Mouse (Mus musculus): ENCODE data around the gene Il2ra. TPM values are rescaled to one million over a fixed set of nuclear protein-coding genes. Genes with fewer than 3 reads are reported as not detected.
"Not testable (repeated sequence)": the region's sequence is repeated elsewhere in the genome, so short reads cannot be mapped to it uniquely, and the experiment has no call there.

Gene Il2ra
- polyA plus RNA-seq, 1 experiment from 2014 or later, result not detected

- ATAC-seq (replicated peaks; ENCODE audit: low FRiP score, low read depth) (no peak), DNase-seq (ENCODE audit: low spot score) (no peak)
- H3K9me3 ChIP-seq (replicated peaks; ENCODE audit: low read length), result no peaks in the 10 kb centered on the region
- H3K27me3 ChIP-seq (ENCODE audit: insufficient read depth, low read length), result no peaks in the 10 kb centered on the region
- no peak for TF ChIP-seq CTCF (IDR thresholded peaks at IDR 0.05; ENCODE audit: low read depth)
- H3K36me3 ChIP-seq (ENCODE audit: insufficient read depth, low read length), result peaks cover 6% of the 10 kb centered on the region; the same call in 1 of the 2 replicates
- H3K27ac ChIP-seq, result no peak overlapping the region
- no peak overlapping the region for H3K9ac ChIP-seq (ENCODE audit: low read depth, low read length)
- H3K4me2 ChIP-seq (ENCODE audit: low read length), result no peak overlapping the region
- no peak overlapping the region for H3K4me3 ChIP-seq (replicated peaks; ENCODE audit: low read depth, low read length)
- H3K4me1 ChIP-seq (replicated peaks; ENCODE audit: insufficient read depth, low read length), result peaks cover 8% of the 10 kb centered on the region; the same call in 1 of the 2 replicates
Observed at GRCm38 (mm10) chr2:11604911-11605310, 37.7 kb upstream of the Il2ra start.

GRCm38 (mm10) chr2:11606718-11607117 is 35.9 kb upstream of the Il2ra start:
- not testable (repeated sequence) for H3K9me3 ChIP-seq (replicated peaks; ENCODE audit: low read length); H3K4me1 ChIP-seq (replicated peaks; ENCODE audit: insufficient read depth, low read length); H3K4me3 ChIP-seq (replicated peaks; ENCODE audit: low read depth, low read length); H3K4me2 ChIP-seq (ENCODE audit: low read length); DNase-seq (ENCODE audit: low spot score); H3K36me3 ChIP-seq (ENCODE audit: insufficient read depth, low read length); H3K27ac ChIP-seq; H3K27me3 ChIP-seq (ENCODE audit: insufficient read depth, low read length); ATAC-seq (replicated peaks; ENCODE audit: low FRiP score, low read depth); H3K9ac ChIP-seq (ENCODE audit: low read depth, low read length)
- 78% methylated on average over 4 of the region's 4 CpGs for WGBS

- not testable (repeated sequence) for H3K4me3 ChIP-seq (replicated peaks; ENCODE audit: low read depth, low read length); ATAC-seq (replicated peaks; ENCODE audit: low FRiP score, low read depth); H3K36me3 ChIP-seq (ENCODE audit: insufficient read depth, low read length); DNase-seq (ENCODE audit: low spot score); H3K9ac ChIP-seq (ENCODE audit: low read depth, low read length); H3K4me2 ChIP-seq (ENCODE audit: low read length); H3K27ac ChIP-seq; H3K27me3 ChIP-seq (ENCODE audit: insufficient read depth, low read length); H3K4me1 ChIP-seq (replicated peaks; ENCODE audit: insufficient read depth, low read length); H3K9me3 ChIP-seq (replicated peaks; ENCODE audit: low read length)
- 87% methylated on average over 6 of the region's 6 CpGs for WGBS
Observed at GRCm38 (mm10) chr2:11612939-11613338, 29.7 kb upstream of the Il2ra start.

GRCm38 (mm10) chr2:11616846-11617245 is 25.8 kb upstream of the Il2ra start:
- H3K27ac ChIP-seq, result no peak overlapping the region
- no peak overlapping the region for H3K9ac ChIP-seq (ENCODE audit: low read depth, low read length)
- no peak overlapping the region for H3K4me2 ChIP-seq (ENCODE audit: low read length)
- H3K4me3 ChIP-seq (replicated peaks; ENCODE audit: low read depth, low read length), result no peak overlapping the region
- no peaks in the 10 kb centered on the region for H3K27me3 ChIP-seq (ENCODE audit: insufficient read depth, low read length)
- TF ChIP-seq CTCF (IDR thresholded peaks at IDR 0.05; ENCODE audit: low read depth), result no peak
- DNase-seq (ENCODE audit: low spot score), result no peak
- H3K4me1 ChIP-seq (replicated peaks; ENCODE audit: insufficient read depth, low read length), result no peaks in the 10 kb centered on the region
- no peaks in the 10 kb centered on the region for H3K9me3 ChIP-seq (replicated peaks; ENCODE audit: low read length)
- H3K36me3 ChIP-seq (ENCODE audit: insufficient read depth, low read length), result no peaks in the 10 kb centered on the region
- WGBS, result 91% methylated on average over 9 of the region's 9 CpGs
- no peak for ATAC-seq (replicated peaks; ENCODE audit: low FRiP score, low read depth)

- ATAC-seq (replicated peaks; ENCODE audit: low FRiP score, low read depth), result no peak
Observed at GRCm38 (mm10) chr2:11619598-11619997, 23.0 kb upstream of the Il2ra start.

GRCm38 (mm10) chr2:11623173-11623572 is 19.4 kb upstream of the Il2ra start:
- ATAC-seq (replicated peaks; ENCODE audit: low FRiP score, low read depth) (no peak), DNase-seq (ENCODE audit: low spot score) (no peak)
- H3K4me2 ChIP-seq (ENCODE audit: low read length), result no peak overlapping the region
- no peak for TF ChIP-seq CTCF (IDR thresholded peaks at IDR 0.05; ENCODE audit: low read depth)
- H3K27ac ChIP-seq, result no peak overlapping the region
- H3K4me1 ChIP-seq (replicated peaks; ENCODE audit: insufficient read depth, low read length), result no peaks in the 10 kb centered on the region
- 90% methylated on average over 7 of the region's 8 CpGs for WGBS
- H3K36me3 ChIP-seq (ENCODE audit: insufficient read depth, low read length), result no peaks in the 10 kb centered on the region
- no peaks in the 10 kb centered on the region for H3K9me3 ChIP-seq (replicated peaks; ENCODE audit: low read length)
- H3K9ac ChIP-seq (ENCODE audit: low read depth, low read length), result no peak overlapping the region
- no peaks in the 10 kb centered on the region for H3K27me3 ChIP-seq (ENCODE audit: insufficient read depth, low read length)
- H3K4me3 ChIP-seq (replicated peaks; ENCODE audit: low read depth, low read length), result no peak overlapping the region

More at GRCm38 (mm10) chr2:11619598-11619997, 23.0 kb upstream of the Il2ra start:
- no peaks in the 10 kb centered on the region for H3K27me3 ChIP-seq (ENCODE audit: insufficient read depth, low read length)
- TF ChIP-seq CTCF (IDR thresholded peaks at IDR 0.05; ENCODE audit: low read depth), result no peak
- no peak overlapping the region for H3K9ac ChIP-seq (ENCODE audit: low read depth, low read length)
- H3K9me3 ChIP-seq (replicated peaks; ENCODE audit: low read length), result no peaks in the 10 kb centered on the region
- H3K4me2 ChIP-seq (ENCODE audit: low read length), result no peak overlapping the region
- DNase-seq (ENCODE audit: low spot score), result no peak
- H3K4me3 ChIP-seq (replicated peaks; ENCODE audit: low read depth, low read length), result no peak overlapping the region
- 89% methylated on average over 2 of the region's 2 CpGs for WGBS
- no peaks in the 10 kb centered on the region for H3K36me3 ChIP-seq (ENCODE audit: insufficient read depth, low read length)
- no peak overlapping the region for H3K27ac ChIP-seq
- no peaks in the 10 kb centered on the region for H3K4me1 ChIP-seq (replicated peaks; ENCODE audit: insufficient read depth, low read length)

- H3K4me2 ChIP-seq (ENCODE audit: low read length), result no peak overlapping the region
- no peaks in the 10 kb centered on the region for H3K9me3 ChIP-seq (replicated peaks; ENCODE audit: low read length)
- no peak for TF ChIP-seq CTCF (IDR thresholded peaks at IDR 0.05; ENCODE audit: low read depth)
- no peak for DNase-seq (ENCODE audit: low spot score)
- H3K27me3 ChIP-seq (ENCODE audit: insufficient read depth, low read length), result no peaks in the 10 kb centered on the region
- H3K27ac ChIP-seq, result no peak overlapping the region
- H3K9ac ChIP-seq (ENCODE audit: low read depth, low read length), result no peak overlapping the region
- 79% methylated on average over 2 of the region's 2 CpGs for WGBS
- no peak for ATAC-seq (replicated peaks; ENCODE audit: low FRiP score, low read depth)
- H3K4me3 ChIP-seq (replicated peaks; ENCODE audit: low read depth, low read length), result no peak overlapping the region
- H3K4me1 ChIP-seq (replicated peaks; ENCODE audit: insufficient read depth, low read length), result no peaks in the 10 kb centered on the region
- no peaks in the 10 kb centered on the region for H3K36me3 ChIP-seq (ENCODE audit: insufficient read depth, low read length)
Observed at GRCm38 (mm10) chr2:11623726-11624125, 18.9 kb upstream of the Il2ra start.
